Mouse (Mus musculus) MEL (cell line): ENCODE measurements around the gene Dupd1.

ENCODE experiments used
- CTCF ChIP-seq, 3 experiments: IDR thresholded peaks in 2 of 3; conservative IDR thresholded peaks in 1 of 3; 2 replicates each; pipeline ENCODE4 v1.5.1; 2011 to 2012; ENCODE audit warnings: low read length in 3 of 3, low read depth in 2 of 3, mild to moderate bottlenecking in 2 of 3, improper control_type of control experiment in 1 of 3, inconsistent platforms in 1 of 3, mixed read lengths in 1 of 3, moderate library complexity in 1 of 3; ENCODE audit not compliant: control insufficient read depth in 1 of 3, insufficient read depth in 1 of 3, poor library complexity in 1 of 3, severe bottlenecking in 1 of 3
- EP300 ChIP-seq, 2 experiments: IDR thresholded peaks; 2 replicates each; pipeline ENCODE4 v1.6.1; 2011; ENCODE audit warnings: improper control_type of control experiment in 2 of 2, low read length in 2 of 2, low read depth in 1 of 2, mild to moderate bottlenecking in 1 of 2
- MAZ ChIP-seq: IDR thresholded peaks from 2 replicates; pipeline ENCODE4 v1.6.1; 2012; ENCODE audit warnings: low read depth, mild to moderate bottlenecking, inconsistent platforms, low read length, improper control_type of control experiment
- MEF2A ChIP-seq: IDR thresholded peaks from 2 replicates; pipeline ENCODE4 v1.6.1; 2014; ENCODE audit warnings: low read depth, mild to moderate bottlenecking, inconsistent platforms, low read length, improper control_type of control experiment; ENCODE audit not compliant: poor library complexity, insufficient replicate concordance, severe bottlenecking; ENCODE audit errors: extremely low read depth
- NELFE ChIP-seq: IDR thresholded peaks from 2 replicates; pipeline ENCODE4 v1.6.1; 2011; ENCODE audit warnings: low read depth, low read length, improper control_type of control experiment
- POLR2A ChIP-seq, 2 experiments: IDR thresholded peaks; 2 replicates each; pipeline ENCODE4 v1.6.1; 2011 to 2012; ENCODE audit warnings: low read length in 2 of 2, mild to moderate bottlenecking in 2 of 2, control low read depth in 1 of 2, improper control_type of control experiment in 1 of 2, low read depth in 1 of 2, moderate library complexity in 1 of 2; ENCODE audit not compliant: control insufficient read depth in 1 of 2, insufficient read depth in 1 of 2, poor library complexity in 1 of 2
- RCOR1 ChIP-seq: IDR thresholded peaks from 2 replicates; pipeline ENCODE4 v1.6.1; 2012; ENCODE audit warnings: low read depth, mild to moderate bottlenecking, inconsistent platforms, low read length, improper control_type of control experiment
- TAL1 ChIP-seq: IDR thresholded peaks from 2 replicates; pipeline ENCODE4 v1.6.1; 2012; ENCODE audit warnings: mild to moderate bottlenecking, inconsistent platforms, low read length, moderate library complexity, mixed read lengths

GRCm38 (mm10) chr14:21729936-21730335 is 15.6 kb upstream of the Dupd1 start:
- TF ChIP-seq POLR2A (IDR thresholded peaks at IDR 0.05; ENCODE audit: control insufficient read depth in 1 of 2, insufficient read depth in 1 of 2, low read depth in 1 of 2, low read length in 2 of 2, poor library complexity in 1 of 2), result no peak
- TF ChIP-seq NELFE, result no peak
- no peak for TF ChIP-seq CTCF (IDR thresholded peaks at IDR 0.05 in 2 of 3, conservative IDR thresholded peaks at IDR 0.05 in 1 of 3; ENCODE audit: control insufficient read depth in 1 of 3, insufficient read depth in 1 of 3, low read depth in 2 of 3, low read length in 3 of 3, poor library complexity in 1 of 3, severe bottlenecking in 1 of 3)
- TF ChIP-seq MAZ, result no peak
- TF ChIP-seq EP300 (IDR thresholded peaks at IDR 0.05; ENCODE audit: low read depth in 1 of 2, low read length in 2 of 2), result no peak
- no peak for TF ChIP-seq TAL1
- TF ChIP-seq MEF2A, result no peak
- TF ChIP-seq RCOR1, result no peak
